Mouse (Mus musculus): Measurements from ENCODE around the gene Scnm1.

- TF ChIP-seq POLR2A (IDR thresholded peaks at IDR 0.05; ENCODE audit: borderline replicate concordance, control insufficient read depth, low read depth, low read length) (no peak), CTCF (IDR thresholded peaks at IDR 0.05; ENCODE audit: control insufficient read depth, insufficient read depth, low read length) (no peak)
Observed at GRCm38 (mm10) chr3:95139586-95140288, 5.9 kb upstream of the Scnm1 start.
